Mouse (Mus musculus): ENCODE measurements around the gene Spock1. TPM values are rescaled to one million over a fixed set of nuclear protein-coding genes. Genes with fewer than 3 reads are reported as not detected.

Gene Spock1
- polyA plus RNA-seq, 1 experiment = 0.50 TPM

GRCm38 (mm10) chr13:57911171-57911570, 3.0 kb upstream of the Spock1 start:
- no peak overlapping the region for H3K4me3 ChIP-seq (ENCODE audit: insufficient read depth, poor library complexity, severe bottlenecking)
- H3K27me3 ChIP-seq (ENCODE audit: control insufficient read depth, insufficient read depth, insufficient read length) = peaks cover 4% of the 10 kb centered on the region
- no peaks in the 10 kb centered on the region for H3K79me2 ChIP-seq (ENCODE audit: control insufficient read depth, insufficient read depth)
- TF ChIP-seq USF1 (IDR thresholded peaks at IDR 0.05; ENCODE audit: low read depth) (no peak), CEBPB (IDR thresholded peaks at IDR 0.05; ENCODE audit: low read depth) (no peak), CTCF (IDR thresholded peaks at IDR 0.05; ENCODE audit: control insufficient read depth, insufficient read depth, insufficient read length) (no peak), MYOG (IDR thresholded peaks at IDR 0.05; ENCODE audit: control insufficient read depth, extremely low read depth, insufficient read length) (no peak), MAX (IDR thresholded peaks at IDR 0.05) (no peak)
- H3K79me3 ChIP-seq (ENCODE audit: low read depth) = no peaks in the 10 kb centered on the region
- H3K36me3 ChIP-seq (ENCODE audit: control insufficient read depth, insufficient read depth) = no peaks in the 10 kb centered on the region
- no peak overlapping the region for H3ac ChIP-seq (ENCODE audit: control insufficient read depth, insufficient read length, low read depth)

GRCm38 (mm10) chr13:57907428-57908265, 485 bp downstream of the Spock1 start:
- peaks cover 4% of the 10 kb centered on the region for H3K27me3 ChIP-seq (ENCODE audit: control insufficient read depth, insufficient read depth, insufficient read length)
- no peaks in the 10 kb centered on the region for H3K79me2 ChIP-seq (ENCODE audit: control insufficient read depth, insufficient read depth)
- H3K4me3 ChIP-seq (ENCODE audit: insufficient read depth, poor library complexity, severe bottlenecking) = no peak overlapping the region
- no peaks in the 10 kb centered on the region for H3K79me3 ChIP-seq (ENCODE audit: low read depth)
- TF ChIP-seq CTCF (IDR thresholded peaks at IDR 0.05; ENCODE audit: control insufficient read depth, insufficient read depth, insufficient read length) = no peak
- H3K36me3 ChIP-seq (ENCODE audit: control insufficient read depth, insufficient read depth) = no peaks in the 10 kb centered on the region
- H3ac ChIP-seq (ENCODE audit: control insufficient read depth, insufficient read length, low read depth) = no peak overlapping the region

- Histone ChIP-seq H3K36me3 (ENCODE audit: control insufficient read depth, insufficient read depth) (no peaks in the 10 kb centered on the region), H3ac (ENCODE audit: control insufficient read depth, insufficient read length, low read depth) (no peak overlapping the region), H3K79me3 (ENCODE audit: low read depth) (no peaks in the 10 kb centered on the region), H3K27me3 (ENCODE audit: control insufficient read depth, insufficient read depth, insufficient read length) (no peaks in the 10 kb centered on the region), H3K4me3 (ENCODE audit: insufficient read depth, poor library complexity, severe bottlenecking) (no peak overlapping the region), H3K79me2 (ENCODE audit: control insufficient read depth, insufficient read depth) (no peaks in the 10 kb centered on the region)
- TF ChIP-seq MYOD1 (IDR thresholded peaks at IDR 0.05; ENCODE audit: control insufficient read depth, insufficient read length, low read depth) (no peak), CTCF (IDR thresholded peaks at IDR 0.05; ENCODE audit: control insufficient read depth, insufficient read depth, insufficient read length) (no peak), CEBPB (IDR thresholded peaks at IDR 0.05; ENCODE audit: low read depth) (no peak), FOSL1 (IDR thresholded peaks at IDR 0.05; ENCODE audit: insufficient read depth, low read length, poor library complexity, severe bottlenecking) (no peak), MAX (IDR thresholded peaks at IDR 0.05) (no peak), MYOG (IDR thresholded peaks at IDR 0.05; ENCODE audit: control insufficient read depth, extremely low read depth, insufficient read length) (no peak), USF1 (IDR thresholded peaks at IDR 0.05; ENCODE audit: low read depth) (no peak)
Measured at GRCm38 (mm10) chr13:57894597-57894996, 13.5 kb downstream of the Spock1 start.

- Histone ChIP-seq H3K27me3 (ENCODE audit: control insufficient read depth, insufficient read depth, insufficient read length) (no peaks in the 10 kb centered on the region), H3K4me3 (ENCODE audit: insufficient read depth, poor library complexity, severe bottlenecking) (no peak overlapping the region), H3K79me2 (ENCODE audit: control insufficient read depth, insufficient read depth) (no peaks in the 10 kb centered on the region), H3K79me3 (ENCODE audit: low read depth) (no peaks in the 10 kb centered on the region), H3ac (ENCODE audit: control insufficient read depth, insufficient read length, low read depth) (no peak overlapping the region), H3K36me3 (ENCODE audit: control insufficient read depth, insufficient read depth) (no peaks in the 10 kb centered on the region)
- no peak for TF ChIP-seq USF1 (IDR thresholded peaks at IDR 0.05; ENCODE audit: low read depth)
- TF ChIP-seq MYOD1 (IDR thresholded peaks at IDR 0.05; ENCODE audit: control insufficient read depth, insufficient read length, low read depth) = peak; percentile 90
- TF ChIP-seq CEBPB (IDR thresholded peaks at IDR 0.05; ENCODE audit: low read depth) = no peak
- no peak for TF ChIP-seq FOSL1 (IDR thresholded peaks at IDR 0.05; ENCODE audit: insufficient read depth, low read length, poor library complexity, severe bottlenecking)
Measured at GRCm38 (mm10) chr13:57889708-57890107, 18.4 kb downstream of the Spock1 start.

- H3K79me3 ChIP-seq (ENCODE audit: low read depth) = no peaks in the 10 kb centered on the region
- H3K27me3 ChIP-seq (ENCODE audit: control insufficient read depth, insufficient read depth, insufficient read length) = no peaks in the 10 kb centered on the region
- no peak overlapping the region for H3ac ChIP-seq (ENCODE audit: control insufficient read depth, insufficient read length, low read depth)
- TF ChIP-seq CEBPB (IDR thresholded peaks at IDR 0.05; ENCODE audit: low read depth) = no peak
- no peaks in the 10 kb centered on the region for H3K36me3 ChIP-seq (ENCODE audit: control insufficient read depth, insufficient read depth)
- H3K4me3 ChIP-seq (ENCODE audit: insufficient read depth, poor library complexity, severe bottlenecking) = no peak overlapping the region
- no peaks in the 10 kb centered on the region for H3K79me2 ChIP-seq (ENCODE audit: control insufficient read depth, insufficient read depth)
Measured at GRCm38 (mm10) chr13:57889050-57889449, 19.1 kb downstream of the Spock1 start.

- Histone ChIP-seq H3K79me3 (ENCODE audit: low read depth) (no peaks in the 10 kb centered on the region), H3K36me3 (ENCODE audit: control insufficient read depth, insufficient read depth) (no peaks in the 10 kb centered on the region), H3ac (ENCODE audit: control insufficient read depth, insufficient read length, low read depth) (no peak overlapping the region), H3K4me3 (ENCODE audit: insufficient read depth, poor library complexity, severe bottlenecking) (no peak overlapping the region), H3K27me3 (ENCODE audit: control insufficient read depth, insufficient read depth, insufficient read length) (no peaks in the 10 kb centered on the region), H3K79me2 (ENCODE audit: control insufficient read depth, insufficient read depth) (no peaks in the 10 kb centered on the region)
- TF ChIP-seq MYOD1 (IDR thresholded peaks at IDR 0.05; ENCODE audit: control insufficient read depth, insufficient read length, low read depth) = no peak
- no peak for TF ChIP-seq CTCF (IDR thresholded peaks at IDR 0.05; ENCODE audit: control insufficient read depth, insufficient read depth, insufficient read length)
- no peak for TF ChIP-seq USF1 (IDR thresholded peaks at IDR 0.05; ENCODE audit: low read depth)
Measured at GRCm38 (mm10) chr13:57879817-57880216, 28.3 kb downstream of the Spock1 start.
